28 mouse cellular contexts compared by ENCODE assay signal in genomic region chr10:10866278-10866677, GRCm38 (mm10).
"Had no signal": no experiment of that assay in that cellular context is flagged by ENCODE, and none has a peak within 500 bp of the region (broad histone marks: within the 10 kb centered on the region; RNA-seq: fewer than 3 reads in every experiment).

No protein-coding gene starts in this region.

- H3K4me1 ChIP-seq: embryonic facial prominence, embryonic 10.5 days; embryonic facial prominence, embryonic 12.5 days; embryonic facial prominence, embryonic 13.5 days; embryonic facial prominence, embryonic 15.5 days had no signal

- ATAC-seq: forebrain, embryonic 13.5 days; forebrain, embryonic 14.5 days; forebrain, embryonic 15.5 days; forebrain, embryonic 16.5 days; forebrain, postnatal 0 days had no signal

- H3K4me3 ChIP-seq: embryonic facial prominence, embryonic 10.5 days; embryonic facial prominence, embryonic 12.5 days; embryonic facial prominence, embryonic 13.5 days; embryonic facial prominence, embryonic 15.5 days; erythroblast, embryonic 14.5 days; forebrain, embryonic 10.5 days; forebrain, embryonic 12.5 days; forebrain, embryonic 13.5 days; forebrain, embryonic 15.5 days; gastrocnemius, adult 2 months; heart, adult 2 months had no signal

- DNase-seq: cerebellum, adult 8-10 months; cerebellum, adult 9-10 months; cerebellum, adult 9-11 months; cerebellum, postnatal 10 days; cerebellum, postnatal 14 days; cerebellum, postnatal 25 days; cerebellum, postnatal 36 days; embryo, embryonic 11 days; forebrain, postnatal 0 days; gastrocnemius, adult 2 months; gastrocnemius, postnatal 10 days; gastrocnemius, postnatal 14 days; gastrocnemius, postnatal 25 days; gastrocnemius, postnatal 36 days; heart, adult 11 months; heart, adult 18-20 months; heart, adult 2 months had no signal

- H3K27ac ChIP-seq: embryonic facial prominence, embryonic 10.5 days; embryonic facial prominence, embryonic 12.5 days; embryonic facial prominence, embryonic 13.5 days; embryonic facial prominence, embryonic 15.5 days; forebrain, embryonic 10.5 days; forebrain, embryonic 12.5 days; forebrain, embryonic 13.5 days; forebrain, embryonic 15.5 days; gastrocnemius, adult 2 months; heart, adult 2 months had no signal
